Mouse (Mus musculus): ENCODE results near the gene Aipl1.

Gene Aipl1

DNA sequence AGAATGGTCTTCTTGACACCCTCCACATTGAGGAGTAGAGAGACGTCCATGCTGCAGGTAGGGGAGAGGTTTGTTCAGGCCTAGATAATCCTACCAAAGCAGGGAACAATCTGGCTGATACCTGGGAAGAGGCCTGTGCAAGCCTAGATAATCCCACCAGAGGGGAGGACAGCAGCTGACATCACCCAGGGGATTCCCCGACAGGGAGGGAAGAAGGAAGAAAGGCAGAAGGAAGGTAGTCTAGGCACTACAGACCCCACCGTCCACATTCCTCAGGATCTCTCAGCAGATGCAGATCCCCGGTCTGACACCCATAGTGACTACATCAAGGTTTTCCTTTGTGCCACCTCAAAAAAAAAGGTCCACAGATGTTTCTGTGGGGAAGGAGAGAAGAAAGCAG is at the start of gene Aipl1:
Gene Aipl1, minus strand, starts transcription at position 101 of the 400 bp plus-strand sequence.
- no peak for DNase-seq (ENCODE audit: low read depth, low spot score)

DNA sequence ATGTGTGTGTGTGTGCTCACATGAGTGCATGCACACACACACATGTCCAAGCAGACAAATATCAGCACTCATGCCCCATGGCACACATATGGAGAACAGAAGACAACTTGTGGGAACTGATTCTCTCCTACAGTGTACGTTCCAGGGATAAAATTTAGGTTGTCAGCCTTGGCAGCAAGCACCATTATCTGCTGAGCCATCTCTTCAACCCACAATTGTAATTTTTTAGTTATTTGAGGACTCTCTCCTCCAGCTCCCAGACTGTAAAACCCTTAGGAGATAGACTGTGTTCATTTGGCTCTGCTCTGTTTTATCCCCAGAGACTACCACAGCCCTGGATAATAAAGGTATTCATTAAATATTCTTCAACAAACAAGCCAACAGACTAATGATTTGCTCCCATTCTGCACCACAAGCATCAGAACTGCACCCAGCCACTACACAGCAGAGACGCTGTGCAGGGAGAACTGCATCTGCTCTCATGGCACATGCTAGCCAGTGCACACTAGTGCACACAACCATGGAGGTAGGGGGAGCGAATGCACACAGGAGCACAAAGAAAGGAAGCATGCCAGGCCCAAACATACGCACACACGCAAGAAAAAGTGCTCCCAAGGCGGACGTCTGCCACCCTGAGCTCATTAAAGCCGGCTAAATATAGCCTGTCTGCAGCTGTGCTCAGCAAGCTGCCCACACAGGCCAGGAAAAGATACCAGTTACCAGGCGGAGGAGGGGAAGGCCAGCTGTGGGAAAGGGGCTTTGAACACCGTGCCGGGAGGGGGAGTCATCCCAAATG is 49.1 kb upstream of the Aipl1 start:
- no peak for DNase-seq (ENCODE audit: low read depth, low spot score)

DNA sequence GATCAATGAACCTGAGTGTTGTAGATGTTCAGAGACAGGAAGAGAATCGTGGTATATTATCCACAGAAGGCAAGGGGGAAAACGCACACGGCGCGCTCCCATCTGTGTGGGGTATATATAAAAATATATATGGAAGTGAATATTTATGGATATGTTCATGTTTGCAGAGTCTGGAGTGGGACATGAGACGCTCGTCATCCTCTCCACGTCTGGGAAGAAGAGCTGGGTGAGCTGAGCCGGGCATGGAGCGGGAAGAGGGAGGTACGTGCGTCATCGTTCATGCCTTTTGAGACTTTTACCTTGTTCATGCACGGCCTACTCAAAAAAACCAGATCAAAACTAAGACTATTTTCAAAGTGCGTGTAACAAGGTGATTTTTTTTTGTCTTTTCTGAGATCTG is 47.0 kb upstream of the Aipl1 start:
- no peak for DNase-seq (ENCODE audit: low read depth, low spot score)

DNA sequence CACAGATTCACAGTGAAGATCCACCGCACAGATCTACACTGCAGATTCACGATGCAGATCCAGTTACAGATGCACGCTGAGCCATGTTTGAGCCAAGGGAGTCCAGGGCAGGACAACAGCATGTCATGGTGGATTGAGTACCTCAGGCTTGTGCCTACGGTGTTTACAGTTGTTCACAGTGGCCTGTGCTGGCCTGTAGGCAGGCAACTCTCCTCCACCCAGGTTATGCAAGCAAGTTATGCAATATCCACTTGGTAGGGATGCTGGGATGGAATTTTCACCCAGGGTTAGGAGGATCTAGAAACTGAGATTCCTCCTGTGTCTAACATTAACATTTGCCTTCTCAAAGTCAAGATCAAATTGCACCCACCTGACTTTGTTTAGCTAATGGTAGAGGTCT is 45.3 kb upstream of the Aipl1 start:
- no peak for DNase-seq (ENCODE audit: low read depth, low spot score)

DNA sequence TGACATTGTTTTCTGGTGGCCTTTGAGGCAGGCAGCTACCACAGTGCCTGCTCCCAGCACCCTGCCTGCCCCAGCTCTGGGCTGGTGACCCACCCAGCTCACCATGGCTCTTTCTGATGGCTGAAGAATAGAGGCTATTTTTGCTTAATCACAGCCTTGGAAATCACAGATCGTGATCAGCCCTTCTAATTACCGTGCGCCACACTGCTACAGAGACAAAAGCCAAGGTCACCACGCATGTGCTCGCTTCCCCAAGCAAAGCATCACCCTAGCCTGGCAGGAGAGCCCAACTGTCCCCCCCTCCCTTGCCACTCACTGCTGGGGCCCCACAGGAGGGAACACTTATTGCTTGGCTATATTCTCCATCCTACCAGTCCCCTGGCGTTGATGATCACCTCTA is 43.2 kb upstream of the Aipl1 start:
- no peak for DNase-seq (ENCODE audit: low read depth, low spot score)

DNA sequence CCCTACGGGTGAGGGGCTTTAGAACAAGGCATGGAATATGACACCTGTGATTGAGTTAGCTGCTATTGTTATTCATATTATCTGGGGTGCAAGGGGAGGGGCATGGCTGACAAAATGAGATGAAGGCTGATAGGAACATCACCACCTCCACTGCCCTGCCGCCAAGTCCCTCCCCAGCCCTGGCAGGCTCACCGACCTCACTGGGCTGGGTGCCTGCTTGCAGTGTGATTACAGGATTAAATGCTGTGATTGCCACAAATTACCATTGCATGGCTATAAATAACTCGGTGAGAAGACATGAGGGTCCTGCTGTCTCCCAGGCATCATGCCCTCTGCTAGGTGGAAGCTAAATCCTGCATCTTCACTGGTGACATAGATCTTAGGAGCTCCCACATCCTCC is 41.3 kb upstream of the Aipl1 start:
- no peak for DNase-seq (ENCODE audit: low read depth, low spot score)

DNA sequence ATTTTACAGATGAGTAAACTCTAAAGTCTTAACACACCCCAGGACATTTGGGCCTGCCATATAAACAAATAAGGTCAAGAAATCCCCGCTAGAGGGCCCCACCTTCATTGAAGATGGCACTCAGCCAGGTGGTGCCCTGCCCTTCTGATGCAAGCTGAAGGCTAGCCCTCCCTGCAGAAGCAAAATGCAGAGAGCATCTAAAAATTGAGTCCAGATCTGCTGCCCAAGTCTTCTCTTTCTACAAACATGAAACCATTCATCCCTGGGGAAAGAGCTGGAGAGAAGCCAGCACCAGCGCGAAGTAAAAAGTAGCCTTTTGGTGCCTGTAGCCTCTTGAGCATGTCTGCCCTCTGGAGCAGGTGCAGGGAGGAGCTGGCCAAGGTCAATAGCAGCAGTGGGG is 40.7 kb upstream of the Aipl1 start:
- DNase-seq (ENCODE audit: low read depth, low spot score): peak; percentile 38

DNA sequence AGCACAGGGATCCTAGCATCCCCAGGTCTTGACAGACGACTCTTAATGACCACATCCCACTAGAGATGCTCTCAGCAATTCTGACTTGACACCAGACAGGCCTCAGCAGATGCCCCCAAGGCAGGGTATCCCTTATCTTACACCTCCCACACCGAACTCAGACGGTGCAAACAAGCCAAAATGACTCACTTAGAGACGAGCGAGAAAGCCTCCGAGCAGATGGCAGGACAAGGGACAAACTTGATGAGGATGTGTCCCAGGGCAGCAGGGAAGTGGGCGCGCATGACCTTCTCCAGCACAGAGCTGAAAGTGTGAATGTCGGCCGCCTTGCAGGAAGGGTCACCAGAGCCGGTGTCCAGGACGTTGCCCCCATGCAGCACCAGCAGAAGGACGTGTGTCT is 36.9 kb upstream of the Aipl1 start:
- DNase-seq (ENCODE audit: low read depth, low spot score): no peak

DNA sequence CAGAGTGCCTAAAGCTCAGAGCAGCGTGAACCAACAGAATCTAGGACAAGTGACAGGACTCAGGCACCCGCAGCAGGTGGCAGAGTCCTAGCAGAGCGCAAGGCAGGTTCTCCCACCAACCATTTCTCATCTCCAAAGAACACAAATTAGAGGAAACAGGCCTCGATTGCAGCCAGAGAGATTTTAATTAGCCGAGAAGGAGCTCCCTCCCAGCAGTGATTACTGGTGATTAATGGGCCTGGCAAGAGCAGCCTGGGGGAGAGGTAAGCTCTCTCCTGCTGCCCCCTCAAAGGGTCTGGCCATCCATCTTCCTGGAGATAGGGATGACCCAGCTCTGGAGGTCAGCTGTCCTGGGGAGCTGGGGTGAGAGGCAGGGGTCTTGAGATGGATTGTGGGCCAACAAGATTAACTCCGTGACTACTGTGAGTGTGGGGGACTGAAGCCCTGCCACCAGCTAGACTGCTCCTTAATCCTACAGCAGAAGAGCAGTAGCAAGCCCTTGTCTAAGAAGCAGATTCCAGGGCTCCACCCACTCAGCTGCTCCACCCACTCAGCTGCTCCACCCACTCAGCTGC is 35.1 kb upstream of the Aipl1 start:
- no peak for DNase-seq (ENCODE audit: low read depth, low spot score)

DNA sequence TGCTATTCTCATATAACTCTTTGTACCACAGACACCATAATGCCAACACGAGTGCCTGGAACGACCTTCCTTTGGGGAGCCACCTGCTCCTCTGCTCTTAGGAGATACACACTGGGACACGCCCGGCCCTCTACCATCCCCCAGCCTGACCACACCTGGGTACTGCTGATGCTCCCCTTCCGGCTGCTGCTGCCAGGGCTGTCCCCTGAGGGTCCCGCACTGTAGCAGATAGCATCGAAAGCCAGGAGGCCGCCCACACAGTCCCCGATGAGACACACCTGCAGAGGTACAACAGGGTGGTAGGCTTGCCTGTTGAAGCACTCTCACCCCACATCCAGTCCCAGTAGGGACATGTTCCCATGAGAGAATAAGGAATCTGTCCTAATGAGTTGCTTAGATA is 33.4 kb upstream of the Aipl1 start:
- no peak for DNase-seq (ENCODE audit: low read depth, low spot score)

DNA sequence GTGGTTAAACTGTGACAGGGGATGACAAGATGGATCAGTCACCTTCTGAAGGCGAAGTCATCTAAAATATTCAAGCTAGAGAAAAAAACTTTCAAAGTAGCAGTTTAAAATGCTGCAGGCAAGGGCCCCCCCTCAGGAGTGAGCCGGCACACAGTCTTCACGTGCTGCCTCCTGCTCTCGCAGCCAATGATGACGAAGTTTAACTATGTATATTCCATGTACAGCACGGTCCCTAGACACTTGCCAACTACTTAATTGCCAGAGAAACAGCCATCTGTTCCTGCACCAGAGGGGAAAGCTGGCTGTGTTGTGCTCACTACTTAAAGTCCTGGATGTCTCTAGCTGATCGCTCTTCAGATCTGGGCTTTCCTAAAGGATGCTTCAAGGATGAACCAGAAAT is 30.7 kb upstream of the Aipl1 start:
- no peak for DNase-seq (ENCODE audit: low read depth, low spot score)

DNA sequence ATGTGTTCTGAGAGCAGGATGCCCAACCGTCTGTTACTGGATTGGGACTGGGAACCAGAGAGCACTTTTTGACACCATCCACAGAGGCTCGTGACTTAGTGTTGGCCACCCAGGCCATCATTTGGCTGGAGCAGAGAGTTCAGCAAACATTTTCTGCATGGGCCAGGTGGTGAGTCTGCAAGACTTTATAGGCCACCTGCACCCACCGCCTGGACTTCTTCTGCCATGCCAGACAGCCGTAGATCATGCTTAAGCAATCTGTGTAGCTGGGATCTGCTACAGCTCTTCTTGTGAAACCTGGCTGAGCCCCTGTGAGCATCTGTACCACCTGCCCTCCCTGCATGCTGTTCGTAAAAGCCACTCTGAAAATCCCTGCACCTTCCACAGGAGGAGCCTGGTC is 30.0 kb upstream of the Aipl1 start:
- no peak for DNase-seq (ENCODE audit: low read depth, low spot score)

DNA sequence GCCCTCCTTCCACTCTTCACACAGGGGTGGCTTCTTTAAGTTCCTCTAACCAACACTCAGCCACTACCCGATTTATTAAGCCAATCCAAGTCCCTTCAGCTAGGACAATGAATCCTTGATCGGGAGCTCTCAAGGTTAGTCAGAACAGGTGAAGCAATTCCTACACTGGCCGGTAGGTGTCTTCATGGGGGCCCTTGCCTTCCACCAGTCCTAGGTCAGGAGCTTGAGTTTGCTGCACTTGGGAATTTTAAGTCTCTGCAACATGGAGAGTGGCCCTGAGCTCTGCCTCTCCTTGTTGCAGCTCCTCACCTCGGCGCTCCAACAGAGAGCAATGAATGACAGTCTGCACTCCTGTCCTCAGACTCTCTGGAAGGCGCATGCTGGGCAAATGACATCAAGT is 29.0 kb upstream of the Aipl1 start:
- peak; percentile 82 for DNase-seq (ENCODE audit: low read depth, low spot score)

DNA sequence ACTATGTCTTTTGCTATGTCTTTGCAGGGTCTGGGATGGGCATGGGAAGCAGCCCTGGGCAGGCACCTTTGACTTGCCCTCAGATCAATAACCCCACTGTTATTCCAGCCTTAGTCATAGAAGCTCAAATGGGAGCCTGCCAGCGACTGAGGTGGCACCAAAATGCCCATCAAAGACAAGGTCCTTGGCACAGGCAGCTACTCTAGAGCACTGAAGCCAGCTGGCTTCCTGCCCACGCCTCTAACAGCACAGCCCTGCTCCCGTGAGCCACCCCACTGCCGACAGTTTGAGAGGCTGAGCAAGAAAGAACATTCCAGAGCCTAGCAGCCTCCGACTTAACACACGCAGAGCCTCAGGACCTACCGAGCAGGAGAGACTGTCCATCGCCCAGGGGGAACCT is 27.8 kb upstream of the Aipl1 start:
- no peak for DNase-seq (ENCODE audit: low read depth, low spot score)

DNA sequence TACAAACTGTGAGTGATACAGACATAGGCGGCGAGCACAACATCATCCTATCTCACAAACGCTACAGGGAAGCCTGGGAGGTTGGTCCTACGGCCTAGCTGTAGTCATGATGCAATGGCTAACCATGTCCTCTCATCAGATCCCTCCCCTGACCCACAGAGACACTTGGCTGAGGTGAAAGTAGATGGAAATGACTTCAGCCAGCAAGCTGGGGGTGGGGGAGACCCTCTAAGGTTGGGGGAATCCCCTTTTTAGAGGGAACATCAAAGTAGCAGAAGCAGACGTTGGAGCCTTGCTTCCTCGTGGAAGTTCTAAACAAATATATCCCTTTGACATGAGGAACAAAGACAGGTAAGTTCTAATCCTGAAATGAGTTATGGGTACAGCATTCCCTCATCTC is 27.1 kb upstream of the Aipl1 start:
- DNase-seq (ENCODE audit: low read depth, low spot score): no peak

DNA sequence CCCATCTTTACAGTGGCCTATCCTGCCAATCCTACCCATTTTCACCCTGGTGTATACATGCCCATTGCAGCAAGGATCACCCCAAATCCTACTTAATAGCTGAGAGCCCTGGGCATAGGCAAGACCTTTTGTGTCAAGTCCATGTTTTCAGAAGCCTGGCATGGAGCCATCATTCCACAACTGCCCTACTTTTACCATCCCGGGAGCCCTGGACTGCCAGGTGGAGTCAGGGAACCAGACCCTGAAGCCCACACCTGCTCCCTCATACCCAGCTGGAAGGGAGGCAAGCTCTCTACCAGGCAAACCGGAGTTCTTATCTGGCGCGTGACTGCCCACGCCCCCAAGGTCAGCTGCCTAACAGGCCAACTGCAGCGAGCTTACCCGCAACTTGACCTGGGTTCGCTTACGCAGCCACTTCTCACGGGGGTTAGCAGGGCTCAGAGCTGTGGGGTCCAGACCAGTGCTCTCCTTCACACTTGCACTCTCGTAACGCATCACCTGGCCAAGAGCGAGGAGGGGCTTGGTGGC is 23.8 kb upstream of the Aipl1 start:
- DNase-seq (ENCODE audit: low read depth, low spot score): no peak

DNA sequence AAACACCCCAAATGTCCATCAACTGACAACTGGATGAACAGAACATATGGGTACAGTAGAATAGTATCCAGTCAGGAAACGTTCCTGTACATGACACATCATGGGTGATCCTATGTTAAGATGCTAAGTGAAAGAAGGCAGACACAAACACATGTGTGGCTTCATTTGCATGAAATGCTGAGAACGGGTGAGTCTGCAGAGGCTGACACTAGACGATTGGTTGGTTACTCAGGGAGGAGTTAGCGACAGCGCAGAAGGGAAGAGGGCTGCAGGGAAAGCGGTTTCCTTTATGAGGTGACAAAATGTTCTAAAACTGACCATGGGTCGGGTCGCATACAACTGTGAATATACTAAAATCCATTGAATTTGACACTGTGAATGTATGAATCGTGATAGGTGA is 23.1 kb upstream of the Aipl1 start:
- DNase-seq (ENCODE audit: low read depth, low spot score): no peak

DNA sequence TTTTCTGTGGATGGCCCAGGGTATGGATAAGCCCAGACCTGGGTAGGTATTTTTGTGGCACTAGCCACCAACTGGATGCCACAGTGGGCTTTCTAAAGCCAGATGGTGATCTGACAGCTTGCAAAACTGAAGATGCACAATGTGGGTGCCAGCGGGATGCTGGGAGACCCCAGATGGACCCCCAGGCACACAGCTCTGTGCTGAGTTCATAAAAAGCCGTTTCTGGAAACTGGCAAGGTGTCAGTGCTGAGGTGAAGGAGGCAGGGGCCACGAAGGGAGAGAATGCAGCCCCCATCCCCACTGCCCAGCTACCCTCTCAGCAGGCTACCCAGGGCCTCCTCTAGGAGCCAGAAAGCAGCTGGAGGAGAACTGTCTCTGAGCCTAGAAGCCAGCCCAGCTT is 19.9 kb upstream of the Aipl1 start:
- no peak for DNase-seq (ENCODE audit: low read depth, low spot score)

DNA sequence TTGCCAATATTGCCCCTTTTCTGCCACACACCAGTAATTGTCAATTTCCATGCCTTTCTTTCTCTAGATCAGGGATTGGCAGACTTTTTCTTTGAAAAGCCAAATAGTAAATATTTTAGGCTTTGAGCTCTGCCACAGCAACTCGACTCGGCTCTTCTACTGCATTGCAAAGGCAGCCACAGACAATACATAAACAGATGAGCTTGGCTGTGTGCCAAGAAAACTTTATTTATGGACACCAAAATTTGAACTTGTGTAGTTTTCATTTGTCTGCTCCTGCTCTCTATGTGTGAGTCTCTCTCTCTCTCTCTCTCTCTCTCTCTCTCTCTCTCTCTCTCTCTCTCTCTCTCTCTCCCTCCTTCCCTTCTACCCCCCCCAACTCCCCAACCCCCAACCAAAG is 17.9 kb upstream of the Aipl1 start:
- no peak for DNase-seq (ENCODE audit: low read depth, low spot score)

DNA sequence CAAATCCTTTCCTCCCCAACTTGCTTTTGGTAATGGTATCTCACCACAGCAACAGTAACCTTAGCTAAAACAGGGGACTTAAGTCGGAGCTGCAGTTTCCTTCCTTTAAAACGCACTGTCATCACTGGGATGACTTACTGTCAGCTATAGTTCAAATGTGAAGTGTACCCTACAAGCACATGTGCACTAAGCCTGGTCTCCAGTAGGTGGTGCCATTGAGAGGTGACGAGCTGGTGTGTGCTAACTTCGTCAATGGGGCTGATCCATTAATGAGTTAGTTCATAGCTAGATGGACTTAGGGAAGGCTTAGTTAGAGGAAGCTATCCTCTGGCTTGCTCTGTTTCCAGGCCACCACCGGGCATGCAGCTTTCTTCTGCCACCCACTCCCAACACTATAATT is 15.3 kb upstream of the Aipl1 start:
- DNase-seq (ENCODE audit: low read depth, low spot score): peak; percentile 81

DNA sequence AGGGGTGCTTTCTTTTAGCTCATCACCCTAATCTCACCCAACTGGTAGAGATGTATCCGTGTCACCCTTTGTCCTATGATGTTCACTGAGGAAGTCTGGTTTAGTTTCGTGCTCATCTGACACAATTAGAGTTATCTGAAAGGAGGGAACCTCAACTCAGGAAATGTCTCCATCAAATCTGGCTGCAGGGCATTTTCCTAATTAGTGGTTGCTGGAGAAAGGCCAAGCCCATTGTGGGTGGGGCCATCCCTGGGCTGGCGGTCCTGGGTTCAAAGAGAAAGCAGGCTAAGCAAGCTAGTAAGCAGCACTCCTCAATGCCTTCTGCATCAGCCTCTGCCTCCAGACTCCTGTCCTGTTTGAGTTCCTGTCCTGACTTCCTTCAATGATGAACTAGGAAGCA is 14.9 kb upstream of the Aipl1 start:
- DNase-seq (ENCODE audit: low read depth, low spot score): no peak

DNA sequence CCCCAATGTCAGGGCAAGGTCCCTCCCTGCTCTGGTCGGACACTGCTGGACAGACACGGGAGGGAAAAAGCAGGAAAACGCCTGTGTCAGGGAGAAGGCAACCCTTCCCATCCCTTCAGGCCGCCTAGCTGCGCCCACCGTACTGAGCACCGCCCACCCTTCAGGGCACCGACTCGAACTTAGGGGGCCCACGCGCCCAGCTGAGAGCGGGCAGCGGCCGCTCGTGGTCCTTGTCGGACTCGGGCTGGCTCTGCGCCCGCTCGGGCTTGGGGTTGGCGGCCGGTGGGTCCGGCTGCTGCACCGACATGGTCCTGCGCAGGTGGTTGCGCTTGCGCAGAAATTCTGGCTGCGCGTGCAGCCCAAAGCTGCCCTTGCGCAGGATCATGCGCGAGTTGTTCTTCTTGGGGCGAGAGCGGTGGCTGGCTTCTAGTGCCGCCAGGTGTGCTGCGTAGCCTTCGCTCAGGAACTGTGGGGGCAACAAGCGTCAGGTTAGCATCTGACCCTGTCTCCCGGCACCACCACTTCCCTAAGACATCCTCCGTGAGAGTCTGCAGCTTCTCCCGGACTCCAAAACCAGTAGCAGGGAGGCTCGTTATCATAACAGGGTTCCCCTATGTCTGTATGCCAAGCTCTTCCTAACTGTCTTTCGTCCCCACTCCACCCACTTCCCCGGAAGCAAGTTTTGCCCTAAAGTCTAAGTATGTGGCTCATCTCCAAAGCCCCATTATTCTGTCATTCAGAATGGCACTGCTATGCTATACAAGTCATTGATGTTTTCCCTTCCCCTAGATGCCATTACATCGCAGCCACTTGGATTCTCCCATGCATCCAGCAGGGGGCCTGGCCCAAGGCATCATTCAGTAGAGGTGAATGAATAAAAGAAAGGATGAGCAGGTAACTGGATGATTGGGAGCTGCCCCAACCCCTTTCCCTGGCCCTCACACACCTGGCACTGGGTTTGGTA is 13.9 kb upstream of the Aipl1 start:
- DNase-seq (ENCODE audit: low read depth, low spot score): peak; percentile 71

Measured in ZHBTc4 (cell line).